Mouse (Mus musculus) liver, embryonic 14.5 days (tissue): Measurements from ENCODE around the gene L3mbtl1.

Experiments
- CTCF ChIP-seq: IDR thresholded peaks from 2 replicates; pipeline ENCODE4 v1.5.1; 2016; ENCODE audit warnings: antibody characterized with exemption, low read depth, control low read depth
- EP300 ChIP-seq: IDR thresholded peaks from 2 replicates; pipeline ENCODE4 v1.6.1; 2016; ENCODE audit warnings: antibody characterized with exemption, low read depth

GRCm38 (mm10) chr2:162948221-162948620, 4.9 kb downstream of the L3mbtl1 start:
- TF ChIP-seq EP300, result no peak
- TF ChIP-seq CTCF, result no peak
